In genomic region chr2:24311302-24312001, GRCm38 (mm10) we compare ENCODE assay signal across 14 mouse cellular contexts. TPM values are rescaled to one million over a fixed set of nuclear protein-coding genes. Genes with fewer than 3 reads are reported as not detected.
A peak's percentile ranks its signal among the peaks of the same experiment; 100 is the strongest.
DNase-seq lines count a peak whose midpoint lies in the region; ATAC-seq and TF ChIP-seq lines count a peak whose summit lies in the region.
"Had no signal": no experiment of that assay in that cellular context is flagged by ENCODE, and none has a peak within 500 bp of the region (broad histone marks: within the 10 kb centered on the region; RNA-seq: fewer than 3 reads in every experiment).

No protein-coding gene starts in this region.

- H3K27ac ChIP-seq in kidney, embryonic 14.5 days (ENCODE audit: low read depth, low read length), result no peak overlapping the region
- H3K27ac ChIP-seq in embryonic fibroblast, embryonic 13.5 days (ENCODE audit: insufficient read depth, low read length), result peak overlapping the region; percentile 73
- no peak overlapping the region for H3K27ac ChIP-seq in neural tube, embryonic 15.5 days (replicated peaks)
- H3K27ac ChIP-seq: hindbrain, embryonic 13.5 days; midbrain, embryonic 13.5 days; stomach, postnatal 0 days had no signal

- TF ChIP-seq CTCF in embryonic fibroblast, embryonic 13.5 days (IDR thresholded peaks at IDR 0.05; ENCODE audit: borderline replicate concordance, insufficient read depth, low read length), result no peak

- ATAC-seq in kidney, embryonic 14.5 days (ENCODE audit: low FRiP score, low TSS enrichment), result peak; percentile 35; the same call in 1 of the 2 replicates
- no peak for ATAC-seq in erythroblast, adult 5-6 weeks (replicated peaks; ENCODE audit: low FRiP score, poor library complexity, severe bottlenecking)
- no peak for ATAC-seq in neural tube, embryonic 15.5 days (ENCODE audit: low FRiP score)
- ATAC-seq: midbrain, embryonic 13.5 days had no signal

- H3K4me1 ChIP-seq in kidney, embryonic 14.5 days (ENCODE audit: control insufficient read depth, insufficient read depth, low read length), result no peaks in the 10 kb centered on the region
- no peaks in the 10 kb centered on the region for H3K4me1 ChIP-seq in embryonic fibroblast, embryonic 13.5 days (ENCODE audit: control insufficient read depth, insufficient read depth, low read length)
- no peaks in the 10 kb centered on the region; the same call in 1 of the 2 replicates for H3K4me1 ChIP-seq in neural tube, embryonic 15.5 days
- H3K4me1 ChIP-seq: hindbrain, embryonic 13.5 days; midbrain, embryonic 13.5 days had no signal

- H3K27me3 ChIP-seq in kidney, embryonic 14.5 days (ENCODE audit: control insufficient read depth, insufficient read depth, low read length), result no peaks in the 10 kb centered on the region
- no peaks in the 10 kb centered on the region for H3K27me3 ChIP-seq in neural tube, embryonic 15.5 days (replicated peaks)
- H3K27me3 ChIP-seq: hindbrain, embryonic 13.5 days; midbrain, embryonic 13.5 days had no signal

- H3K36me3 ChIP-seq in kidney, embryonic 14.5 days (ENCODE audit: control insufficient read depth, insufficient read depth, low read length), result no peaks in the 10 kb centered on the region
- no peaks in the 10 kb centered on the region for H3K36me3 ChIP-seq in neural tube, embryonic 15.5 days
- H3K36me3 ChIP-seq: hindbrain, embryonic 13.5 days; midbrain, embryonic 13.5 days had no signal

- WGBS in kidney, embryonic 14.5 days, result 45% methylated on average over 6 of the region's 6 CpGs
- WGBS in neural tube, embryonic 15.5 days, result 74% methylated on average over 6 of the region's 6 CpGs

- no peak overlapping the region for H3K4me2 ChIP-seq in kidney, embryonic 14.5 days (replicated peaks; ENCODE audit: low read depth, low read length)
- no peak overlapping the region for H3K4me2 ChIP-seq in neural tube, embryonic 15.5 days
- H3K4me2 ChIP-seq: hindbrain, embryonic 13.5 days; midbrain, embryonic 13.5 days had no signal

- no peak for DNase-seq in kidney, postnatal 25 days
- peak; percentile 26 for DNase-seq in lung, postnatal 10 days
- peak; percentile 18 to 50 for DNase-seq in spleen, postnatal 10 days (ENCODE audit: low spot score in 2 of 2)
- no peak for DNase-seq in urinary bladder, postnatal 36 days (ENCODE audit: low spot score in 2 of 2)
- DNase-seq: cerebellum, adult 8-10 months had no signal

- H3K9me3 ChIP-seq in kidney, embryonic 14.5 days (ENCODE audit: control insufficient read depth, low read length), result no peaks in the 10 kb centered on the region
- no peaks in the 10 kb centered on the region for H3K9me3 ChIP-seq in neural tube, embryonic 15.5 days (replicated peaks)
- H3K9me3 ChIP-seq: hindbrain, embryonic 13.5 days; midbrain, embryonic 13.5 days had no signal

- no peak for TF ChIP-seq POLR2A in embryonic fibroblast, embryonic 13.5 days (IDR thresholded peaks at IDR 0.05; ENCODE audit: low read depth, low read length)

- no peak overlapping the region for H3K4me3 ChIP-seq in kidney, embryonic 14.5 days (ENCODE audit: low read length)
- no peak overlapping the region for H3K4me3 ChIP-seq in embryonic fibroblast, embryonic 13.5 days (ENCODE audit: insufficient read depth, low read length)
- H3K4me3 ChIP-seq in neural tube, embryonic 15.5 days (replicated peaks), result no peak overlapping the region
- H3K4me3 ChIP-seq: hindbrain, embryonic 13.5 days; midbrain, embryonic 13.5 days had no signal

- no peak overlapping the region for H3K9ac ChIP-seq in kidney, embryonic 14.5 days (ENCODE audit: low read depth, low read length)
- no peak overlapping the region for H3K9ac ChIP-seq in neural tube, embryonic 15.5 days (replicated peaks)
- H3K9ac ChIP-seq: hindbrain, embryonic 13.5 days; midbrain, embryonic 13.5 days had no signal

RNA-seq across cellular contexts. Expression of gene Il1f10, which starts 20.5 kb away (rescaled TPM):
- not detected in 2 replicates for polyA plus RNA-seq in kidney, embryonic 14.5 days (2014; fragmentation: Nextera tagmentation; extraction: Ambion mirVana)
- not detected in 2 replicates for polyA plus RNA-seq in embryonic fibroblast, embryonic 13.5 days (2011; ENCODE audit: insufficient read length, low read depth, missing spikeins)
- total RNA-seq in erythroblast, adult 5-6 weeks (2015; ENCODE audit: low replicate concordance), result not detected in 2 replicates
- not detected in 2 replicates for total RNA-seq in erythroblast, adult 5-6 weeks (2017; ENCODE audit: low replicate concordance)
- not detected in 2 replicates for polyA plus RNA-seq in neural tube, embryonic 15.5 days (2015; fragmentation: Nextera tagmentation; extraction: Ambion mirVana)
- total RNA-seq: gastrocnemius, postnatal 4 days; left cerebral cortex, postnatal 10 days had no signal
- polyA plus RNA-seq: hindbrain, embryonic 13.5 days; midbrain, embryonic 13.5 days had no signal

RNA-seq across cellular contexts. Expression of gene Il1rn, which starts 25.2 kb away (rescaled TPM):
- polyA plus RNA-seq in kidney, embryonic 14.5 days (2014; fragmentation: Nextera tagmentation; extraction: Ambion mirVana), result 0.60 and 1.5 TPM in 2 replicates
- 111 and 212 TPM in 2 replicates for polyA plus RNA-seq in embryonic fibroblast, embryonic 13.5 days (2011; ENCODE audit: insufficient read length, low read depth, missing spikeins)
- 10.7 and 15.4 TPM in 2 replicates for total RNA-seq in erythroblast, adult 5-6 weeks (2015; ENCODE audit: low replicate concordance)
- 3.9 and 8.9 TPM in 2 replicates for total RNA-seq in erythroblast, adult 5-6 weeks (2017; ENCODE audit: low replicate concordance)
- polyA plus RNA-seq in neural tube, embryonic 15.5 days (2015; fragmentation: Nextera tagmentation; extraction: Ambion mirVana), result 1.3 TPM in 1 of 2 replicates, not detected in the other
- total RNA-seq: left cerebral cortex, postnatal 10 days had no signal

RNA-seq across cellular contexts. Expression of gene Il1f5, which starts 34.7 kb away (rescaled TPM):
- not detected in 2 replicates for polyA plus RNA-seq in kidney, embryonic 14.5 days (2014; fragmentation: Nextera tagmentation; extraction: Ambion mirVana)
- polyA plus RNA-seq in embryonic fibroblast, embryonic 13.5 days (2011; ENCODE audit: insufficient read length, low read depth, missing spikeins), result not detected in 2 replicates
- not detected in 2 replicates for total RNA-seq in erythroblast, adult 5-6 weeks (2015; ENCODE audit: low replicate concordance)
- total RNA-seq in erythroblast, adult 5-6 weeks (2017; ENCODE audit: low replicate concordance), result 0.70 TPM in 1 of 2 replicates, not detected in the other
- 0.19 TPM in 1 of 2 replicates, not detected in the other for polyA plus RNA-seq in neural tube, embryonic 15.5 days (2015; fragmentation: Nextera tagmentation; extraction: Ambion mirVana)
- total RNA-seq: gastrocnemius, postnatal 4 days; left cerebral cortex, postnatal 10 days had no signal
- polyA plus RNA-seq: hindbrain, embryonic 13.5 days; midbrain, embryonic 13.5 days had no signal

RNA-seq across cellular contexts. Expression of gene Psd4, which starts 55.9 kb away (rescaled TPM):
- 1.1 and 4.6 TPM in 2 replicates for polyA plus RNA-seq in kidney, embryonic 14.5 days (2014; fragmentation: Nextera tagmentation; extraction: Ambion mirVana)
- polyA plus RNA-seq in embryonic fibroblast, embryonic 13.5 days (2011; ENCODE audit: insufficient read length, low read depth, missing spikeins), result 2.0 and 7.6 TPM in 2 replicates
- total RNA-seq in erythroblast, adult 5-6 weeks (2015; ENCODE audit: low replicate concordance), result 5.6 and 8.4 TPM in 2 replicates
- 15.3 and 26.3 TPM in 2 replicates for total RNA-seq in erythroblast, adult 5-6 weeks (2017; ENCODE audit: low replicate concordance)
- polyA plus RNA-seq in neural tube, embryonic 15.5 days (2015; fragmentation: Nextera tagmentation; extraction: Ambion mirVana), result 1.4 and 3.7 TPM in 2 replicates

Comparison
In these comparisons a context has a peak if more than half of its experiments do, and no peak if none do; other contexts are left out.
1. DNase-seq: peak in lung, postnatal 10 days (single experiment) and spleen, postnatal 10 days (2 of 2); none in kidney, postnatal 25 days (0 of 2) and urinary bladder, postnatal 36 days (0 of 2).
2. RNA of gene Il1rn, which starts 25.2 kb away (polyA plus RNA-seq): 111 to 212 TPM in embryonic fibroblast, embryonic 13.5 days; 0.60 to 1.5 TPM in kidney, embryonic 14.5 days and 1.3 TPM in neural tube, embryonic 15.5 days; every median in the first group is over 10 times any median in the second.